Mouse (Mus musculus): ENCODE measurements around the gene Ankrd52. TPM values are rescaled to one million over a fixed set of nuclear protein-coding genes. Genes with fewer than 3 reads are reported as not detected.
A peak's percentile ranks its signal among the peaks of the same experiment; 100 is the strongest.

Ankrd52 gene
- total and polyA plus RNA-seq, 3 experiments: 4.3 to 51.0 (median 15.3) TPM

DNA sequence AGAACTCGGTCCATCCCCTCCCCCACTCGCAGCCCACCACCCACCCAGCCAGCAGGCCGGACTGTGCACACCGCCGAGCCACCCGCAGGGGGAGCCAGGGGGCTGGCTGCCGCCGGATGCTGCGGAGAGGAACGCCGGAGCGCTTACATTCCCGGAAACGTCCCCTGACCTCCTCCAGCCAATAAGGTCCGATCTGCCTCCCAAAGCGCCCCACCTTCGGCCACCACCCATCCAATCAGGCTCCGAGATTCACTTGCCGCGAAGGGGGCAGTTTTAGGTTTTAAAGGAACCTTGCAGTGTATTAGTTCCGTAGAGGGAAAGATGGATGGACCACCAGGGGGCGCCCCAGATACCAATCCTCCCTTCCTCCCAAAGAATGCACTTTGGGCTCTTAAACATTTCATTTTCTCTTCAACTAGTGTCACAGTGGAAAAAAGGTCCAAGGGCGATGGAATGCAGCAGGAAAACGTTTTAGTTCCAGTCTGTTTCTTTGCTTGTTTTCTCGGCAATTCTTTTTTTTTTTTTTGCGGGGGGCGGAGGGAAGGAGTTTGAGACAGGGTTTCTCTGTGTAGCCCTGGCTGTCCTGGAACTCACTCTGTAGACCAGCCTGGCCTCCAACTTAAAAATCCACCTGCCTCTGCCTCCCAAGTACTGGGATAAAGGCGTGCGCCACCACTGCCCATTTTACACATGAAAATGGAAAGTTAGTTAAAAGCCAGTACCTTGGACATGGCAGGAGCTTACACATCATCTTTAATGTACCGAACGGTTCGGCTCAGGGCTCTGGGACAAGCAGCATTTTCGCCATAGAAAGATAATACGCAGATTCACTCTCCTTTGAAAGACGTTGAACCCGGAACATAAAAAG, 33.0 kb downstream of the Ankrd52 start (continued):
- TF ChIP-seq RAD21 (IDR thresholded peaks at IDR 0.05; ENCODE audit: low read depth, low read length): peak; percentile 6
- TF ChIP-seq POLR2AphosphoS2 (IDR thresholded peaks at IDR 0.05; ENCODE audit: low read depth, low read length): no peak; the same call in 1 of the 2 replicates
- peak; percentile 47 for TF ChIP-seq SMC3 (IDR thresholded peaks at IDR 0.05; ENCODE audit: low read depth, low read length)
- peak; percentile 9; the same call in 1 of the 2 replicates for TF ChIP-seq USF2 (conservative IDR thresholded peaks at IDR 0.05; ENCODE audit: low read depth, low read length)
- peak; percentile 64; the same call in 1 of the 2 replicates for TF ChIP-seq TBP (conservative IDR thresholded peaks at IDR 0.05; ENCODE audit: low read depth, low read length)
- TF ChIP-seq JUND (conservative IDR thresholded peaks at IDR 0.05; ENCODE audit: low read depth, low read length): 0 out of 2 replicates have a peak, but pooled peaks have one; percentile 13
- TF ChIP-seq CHD1 (IDR thresholded peaks at IDR 0.05; ENCODE audit: low read depth, low read length): no peak
- TF ChIP-seq NELFE (IDR thresholded peaks at IDR 0.05; ENCODE audit: low read depth, low read length): peak; percentile 52
- TF ChIP-seq TCF12 (IDR thresholded peaks at IDR 0.05; ENCODE audit: low read depth, low read length): peak; percentile 57; the same call in 1 of the 2 replicates
- TF ChIP-seq MEF2A (IDR thresholded peaks at IDR 0.05; ENCODE audit: borderline replicate concordance, low read depth, low read length): peak; percentile 62; the same call in 1 of the 2 replicates
- peak; percentile 87 for TF ChIP-seq SIN3A (IDR thresholded peaks at IDR 0.05; ENCODE audit: low read length)
- TF ChIP-seq USF1 (IDR thresholded peaks at IDR 0.05; ENCODE audit: low read depth, low read length): peak; percentile 35
- TF ChIP-seq RCOR1 (conservative IDR thresholded peaks at IDR 0.05; ENCODE audit: low read depth, low read length): no peak
- TF ChIP-seq BHLHE40 (IDR thresholded peaks at IDR 0.05; ENCODE audit: low read depth, low read length): peak; percentile 44; the same call in 1 of the 2 replicates
- TF ChIP-seq PAX5 (IDR thresholded peaks at IDR 0.05; ENCODE audit: low read length): no peak
- TF ChIP-seq POLR2A (IDR thresholded peaks at IDR 0.05; ENCODE audit: low read depth, low read length): peak; percentile 64; the same call in 1 of the 2 replicates

DNA sequence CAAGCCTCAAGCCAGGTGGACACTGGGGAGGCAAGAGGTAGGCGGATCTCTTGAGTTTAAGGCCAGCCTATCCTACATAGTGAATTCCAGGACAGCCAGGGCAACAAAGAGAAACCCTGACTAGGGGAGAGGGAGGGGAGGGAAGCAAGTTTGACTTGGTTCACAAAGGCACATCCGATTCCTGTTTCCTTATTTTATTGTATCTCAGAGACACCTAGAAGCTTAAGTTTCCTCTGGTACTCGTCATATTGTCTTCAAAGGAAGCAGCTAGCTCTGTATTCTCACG, 33.6 kb downstream of the Ankrd52 start:
- peak overlapping the region; percentile 43 for H3K27ac ChIP-seq (ENCODE audit: insufficient read depth, low read depth)
- in situ Hi-C loops (cut with MboI; ENCODE audit: low pct_ligation_motif_present, low pct_unique_long_range_greater_than_20kb, low sequenced_read_pairs) (no loop called here), dilution Hi-C loops (cut with MboI; ENCODE audit: extremely low pct_ligation_motif_present, extremely low pct_unique_long_range_greater_than_20kb, low sequenced_read_pairs) (no loop called here)
- peaks cover 20% of the 10 kb centered on the region for H3K79me2 ChIP-seq (replicated peaks; ENCODE audit: control insufficient read depth, extremely low read depth, insufficient read depth, poor library complexity, severe bottlenecking)
- TF ChIP-seq USF2 (conservative IDR thresholded peaks at IDR 0.05; ENCODE audit: low read depth, low read length) (no peak), MEF2A (IDR thresholded peaks at IDR 0.05; ENCODE audit: borderline replicate concordance, low read depth, low read length) (no peak), JUN (IDR thresholded peaks at IDR 0.05; ENCODE audit: insufficient read depth, low read depth, low read length) (no peak), GABPA (IDR thresholded peaks at IDR 0.05; ENCODE audit: insufficient replicate concordance, low read depth, low read length) (no peak), PAX5 (IDR thresholded peaks at IDR 0.05; ENCODE audit: low read length) (no peak), NELFE (IDR thresholded peaks at IDR 0.05; ENCODE audit: low read depth, low read length) (no peak), ZC3H11A (IDR thresholded peaks at IDR 0.05; ENCODE audit: low read depth, low read length) (no peak), SIN3A (IDR thresholded peaks at IDR 0.05; ENCODE audit: low read length) (no peak; the same call in 1 of the 2 replicates), ZMIZ1 (IDR thresholded peaks at IDR 0.05; ENCODE audit: low read depth, low read length) (no peak), MXI1 (IDR thresholded peaks at IDR 0.05; ENCODE audit: low read depth, low read length) (no peak), MAFK (IDR thresholded peaks at IDR 0.05; ENCODE audit: insufficient replicate concordance, low read length) (no peak), ETS1 (conservative IDR thresholded peaks at IDR 0.05; ENCODE audit: low read depth, low read length) (no peak), MYC (IDR thresholded peaks at IDR 0.05; ENCODE audit: low read depth, low read length) (no peak), RAD21 (IDR thresholded peaks at IDR 0.05; ENCODE audit: low read depth, low read length) (no peak), ZNF384 (IDR thresholded peaks at IDR 0.05; ENCODE audit: low read depth, low read length) (no peak), MAZ (IDR thresholded peaks at IDR 0.05; ENCODE audit: low read depth, low read length) (no peak)
- no peak for DNase-seq (ENCODE audit: extremely low read depth)
- H3K9ac ChIP-seq (ENCODE audit: insufficient read depth, low read depth): peak overlapping the region; percentile 69
- H3K4me1 ChIP-seq (ENCODE audit: control insufficient read depth in 1 of 2, insufficient read depth in 2 of 2): peaks cover 8 to 29% of the 10 kb centered on the region in 2 experiments; a peak in 3 of 4 replicates
- peak overlapping the region; percentile 71 to 92 (median 92) for H3K4me3 ChIP-seq (replicated peaks in 1 of 3; ENCODE audit: low read depth in 2 of 3, low read length in 2 of 3, poor library complexity in 1 of 3)
- no peaks in the 10 kb centered on the region for H3K9me3 ChIP-seq (replicated peaks; ENCODE audit: low read length)
- peak overlapping the region; percentile 87 for H3K4me2 ChIP-seq (ENCODE audit: insufficient read depth, low read depth, poor library complexity, severe bottlenecking)
- H3K36me3 ChIP-seq (replicated peaks in 1 of 2; ENCODE audit: control insufficient read depth in 1 of 2, insufficient read depth in 1 of 2, low read length in 1 of 2): peaks cover 17 to 47% of the 10 kb centered on the region in 2 experiments
- no peaks in the 10 kb centered on the region for H3K27me3 ChIP-seq (replicated peaks)
